Mouse (Mus musculus): ENCODE results near the gene Dap. TPM values are rescaled to one million over a fixed set of nuclear protein-coding genes. Genes with fewer than 3 reads are reported as not detected.

The Dap gene
- 34.9 and 48.1 TPM in 2 replicates for polyA plus RNA-seq (2012; rRNA removed)

DNA sequence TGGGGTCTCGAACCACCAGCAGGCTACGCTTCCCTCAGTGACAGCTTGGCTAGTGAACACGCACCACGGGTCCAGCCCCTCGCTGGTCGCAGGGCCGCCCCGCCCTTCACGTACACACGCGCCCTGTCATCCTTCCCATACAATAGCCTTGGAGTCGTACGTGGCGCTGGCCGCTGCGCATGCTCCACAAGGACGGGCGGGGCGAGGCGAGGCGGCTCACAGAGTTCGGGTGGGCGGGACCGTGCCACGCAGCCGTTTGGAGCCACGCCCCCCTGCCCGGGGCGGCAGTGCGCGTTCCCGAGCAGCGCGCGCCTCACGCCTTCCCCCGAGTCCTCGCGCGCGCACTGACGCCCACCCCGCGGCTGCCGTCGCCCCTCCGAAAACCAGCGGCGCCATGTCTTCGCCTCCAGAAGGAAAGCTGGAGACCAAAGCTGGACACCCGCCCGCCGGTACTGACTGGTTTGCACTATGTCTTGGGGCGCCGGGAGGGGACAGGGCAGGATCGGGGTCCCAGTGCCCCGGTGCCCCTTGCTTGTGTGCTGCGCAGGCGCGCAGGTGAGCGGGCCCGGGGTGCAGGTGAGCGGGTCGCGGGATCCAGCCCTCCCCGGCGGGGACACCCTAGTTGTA is at the start of gene Dap:
TSS of gene Dap (plus strand) at position 180 of the 627 bp plus-strand sequence.
- H3K27me3 ChIP-seq (ENCODE audit: control insufficient read depth, insufficient read depth, low read length): no peaks in the 10 kb centered on the region
- no peaks in the 10 kb centered on the region for H3K36me3 ChIP-seq (ENCODE audit: control insufficient read depth, insufficient read depth, low read length)
- 1% methylated on average over 66 of the region's 67 CpGs for WGBS
- peaks cover 26% of the 10 kb centered on the region for H3K4me1 ChIP-seq (replicated peaks; ENCODE audit: control insufficient read depth, insufficient read depth, low read length)
- peak within 1 kb of the TSS; percentile 65 for H3K27ac ChIP-seq (ENCODE audit: control insufficient read depth, insufficient read depth, low read length)
- peak; percentile 62 for TF ChIP-seq POLR2A (IDR thresholded peaks at IDR 0.05; ENCODE audit: control insufficient read depth, extremely low read depth, insufficient read depth, low read length, poor library complexity)
- no peak for TF ChIP-seq CTCF (IDR thresholded peaks at IDR 0.05; ENCODE audit: borderline replicate concordance, control insufficient read depth, extremely low read depth, insufficient read depth, low read length, poor library complexity)
- H3K4me3 ChIP-seq (ENCODE audit: control insufficient read depth, insufficient read depth, low read length): peak within 1 kb of the TSS; percentile 76
- DNase-seq: peak; percentile 98

DNA sequence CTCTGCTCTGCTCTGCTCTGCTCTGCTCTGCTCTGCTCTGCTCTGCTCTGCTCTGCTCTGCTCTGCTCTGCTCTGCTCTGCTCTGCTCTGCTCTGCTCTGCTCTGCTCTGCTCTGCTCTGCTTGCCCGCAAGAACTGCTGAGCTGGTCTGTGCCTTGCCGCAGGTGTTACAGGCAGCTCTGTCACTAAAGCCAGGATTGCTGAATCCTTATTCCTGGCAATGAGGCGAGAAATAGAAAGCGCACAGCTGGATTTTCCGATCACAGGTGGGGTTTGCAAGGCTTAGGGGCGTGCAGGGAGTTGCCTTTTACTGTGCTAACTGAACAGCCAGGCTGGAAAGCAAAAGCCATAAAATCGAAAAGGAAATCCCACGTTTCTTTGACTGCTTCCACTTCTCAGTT is 47.5 kb upstream of the Dap start:
- no peak overlapping the region for H3K4me3 ChIP-seq (ENCODE audit: control insufficient read depth, insufficient read depth, low read length)
- H3K4me1 ChIP-seq (replicated peaks; ENCODE audit: control insufficient read depth, insufficient read depth, low read length): no peaks in the 10 kb centered on the region; the same call in 1 of the 2 replicates
- no peaks in the 10 kb centered on the region for H3K36me3 ChIP-seq (ENCODE audit: control insufficient read depth, insufficient read depth, low read length)
- TF ChIP-seq CTCF (IDR thresholded peaks at IDR 0.05; ENCODE audit: borderline replicate concordance, control insufficient read depth, extremely low read depth, insufficient read depth, low read length, poor library complexity): no peak
- no peak for TF ChIP-seq POLR2A (IDR thresholded peaks at IDR 0.05; ENCODE audit: control insufficient read depth, extremely low read depth, insufficient read depth, low read length, poor library complexity)
- WGBS: 70% methylated on average over 8 of the region's 8 CpGs
- DNase-seq: no peak
- H3K27ac ChIP-seq (ENCODE audit: control insufficient read depth, insufficient read depth, low read length): no peak overlapping the region
- H3K27me3 ChIP-seq (ENCODE audit: control insufficient read depth, insufficient read depth, low read length): no peaks in the 10 kb centered on the region

- TF ChIP-seq CTCF (IDR thresholded peaks at IDR 0.05; ENCODE audit: borderline replicate concordance, control insufficient read depth, extremely low read depth, insufficient read depth, low read length, poor library complexity) (no peak), POLR2A (IDR thresholded peaks at IDR 0.05; ENCODE audit: control insufficient read depth, extremely low read depth, insufficient read depth, low read length, poor library complexity) (no peak)
- Histone ChIP-seq H3K4me1 (replicated peaks; ENCODE audit: control insufficient read depth, insufficient read depth, low read length) (no peaks in the 10 kb centered on the region), H3K36me3 (ENCODE audit: control insufficient read depth, insufficient read depth, low read length) (no peaks in the 10 kb centered on the region), H3K27me3 (ENCODE audit: control insufficient read depth, insufficient read depth, low read length) (no peaks in the 10 kb centered on the region), H3K27ac (ENCODE audit: control insufficient read depth, insufficient read depth, low read length) (no peak overlapping the region), H3K4me3 (ENCODE audit: control insufficient read depth, insufficient read depth, low read length) (no peak overlapping the region)
- DNase-seq: no peak
- 78% methylated on average over 12 of the region's 12 CpGs for WGBS
These were observed 39.3 kb upstream of the Dap start for GRCm38 (mm10) chr15:31184651-31185443.

DNA sequence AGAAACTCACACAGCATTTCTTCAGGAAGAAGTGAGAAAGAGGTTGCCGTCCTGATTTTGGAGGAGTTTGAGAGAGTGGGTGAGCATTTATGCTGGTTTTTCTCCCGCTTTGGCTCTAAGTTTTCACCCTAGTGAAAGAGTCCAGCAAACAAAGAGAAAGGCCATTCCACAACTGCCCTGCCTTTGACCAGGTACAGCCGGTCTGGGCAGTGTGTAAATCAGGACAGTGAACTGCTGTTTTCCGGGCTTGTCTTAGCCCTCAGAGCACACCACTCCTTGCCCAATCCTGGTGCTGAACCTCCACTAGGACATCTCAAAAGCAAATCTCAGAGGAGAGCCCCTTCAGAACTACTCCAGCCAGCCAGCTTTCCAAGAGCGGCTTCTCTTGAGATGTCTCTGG is 38.6 kb upstream of the Dap start:
- TF ChIP-seq CTCF (IDR thresholded peaks at IDR 0.05; ENCODE audit: borderline replicate concordance, control insufficient read depth, extremely low read depth, insufficient read depth, low read length, poor library complexity) (no peak), POLR2A (IDR thresholded peaks at IDR 0.05; ENCODE audit: control insufficient read depth, extremely low read depth, insufficient read depth, low read length, poor library complexity) (no peak)
- DNase-seq: no peak
- H3K27me3 ChIP-seq (ENCODE audit: control insufficient read depth, insufficient read depth, low read length): no peaks in the 10 kb centered on the region
- H3K4me1 ChIP-seq (replicated peaks; ENCODE audit: control insufficient read depth, insufficient read depth, low read length): no peaks in the 10 kb centered on the region
- no peak overlapping the region for H3K27ac ChIP-seq (ENCODE audit: control insufficient read depth, insufficient read depth, low read length)
- H3K36me3 ChIP-seq (ENCODE audit: control insufficient read depth, insufficient read depth, low read length): no peaks in the 10 kb centered on the region
- 93% methylated on average over 5 of the region's 5 CpGs for WGBS
- no peak overlapping the region for H3K4me3 ChIP-seq (ENCODE audit: control insufficient read depth, insufficient read depth, low read length)

DNA sequence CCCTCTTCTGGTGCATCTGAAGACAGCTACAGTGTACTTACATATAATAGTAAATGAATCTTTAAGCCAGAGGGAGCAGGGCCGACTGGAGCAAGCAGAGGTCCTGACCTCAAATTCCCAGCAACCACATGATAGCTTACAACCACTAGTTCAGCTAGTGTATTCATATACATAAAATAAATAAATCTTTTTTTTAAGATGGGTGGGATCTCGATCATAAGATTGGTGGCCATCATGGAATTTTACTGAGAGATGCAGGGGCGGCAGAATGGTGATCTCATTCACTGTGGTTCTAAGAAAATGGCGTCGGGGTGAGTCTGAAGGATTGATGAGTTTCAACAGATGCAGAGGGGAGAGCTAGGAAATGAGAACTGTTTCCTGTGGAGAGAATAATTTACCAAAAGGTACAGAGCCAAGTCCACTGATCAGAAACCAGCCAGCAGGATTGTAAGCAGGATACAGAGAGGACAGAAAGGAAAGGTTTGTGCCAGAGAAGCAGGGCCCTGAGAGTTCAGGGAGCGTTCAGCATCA is 37.7 kb upstream of the Dap start:
- H3K36me3 ChIP-seq (ENCODE audit: control insufficient read depth, insufficient read depth, low read length): no peaks in the 10 kb centered on the region
- H3K27me3 ChIP-seq (ENCODE audit: control insufficient read depth, insufficient read depth, low read length): no peaks in the 10 kb centered on the region
- no peaks in the 10 kb centered on the region for H3K4me1 ChIP-seq (replicated peaks; ENCODE audit: control insufficient read depth, insufficient read depth, low read length)
- no peak overlapping the region for H3K4me3 ChIP-seq (ENCODE audit: control insufficient read depth, insufficient read depth, low read length)
- TF ChIP-seq CTCF (IDR thresholded peaks at IDR 0.05; ENCODE audit: borderline replicate concordance, control insufficient read depth, extremely low read depth, insufficient read depth, low read length, poor library complexity) (no peak), POLR2A (IDR thresholded peaks at IDR 0.05; ENCODE audit: control insufficient read depth, extremely low read depth, insufficient read depth, low read length, poor library complexity) (no peak)
- 87% methylated on average over 6 of the region's 6 CpGs for WGBS
- no peak overlapping the region for H3K27ac ChIP-seq (ENCODE audit: control insufficient read depth, insufficient read depth, low read length)
- DNase-seq: no peak

DNA sequence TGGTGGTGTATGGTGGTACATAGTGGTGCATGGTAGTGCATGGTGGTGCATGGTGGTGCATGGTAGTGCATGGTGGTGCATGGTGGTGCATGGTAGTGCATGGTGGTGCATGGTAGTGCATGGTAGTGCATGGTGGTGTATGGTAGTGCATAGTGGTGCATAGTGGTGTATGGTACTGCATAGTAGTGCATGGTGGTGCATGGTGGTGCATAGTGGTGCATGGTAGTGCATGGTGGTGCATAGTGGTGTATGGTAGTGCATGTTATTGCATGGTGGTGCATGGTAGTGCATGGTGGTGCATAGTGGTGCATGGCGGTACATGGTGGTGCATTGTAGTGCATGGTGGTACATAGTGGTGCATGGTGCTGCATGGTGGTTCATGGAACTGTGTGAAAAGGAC is 31.6 kb upstream of the Dap start:
- Histone ChIP-seq H3K36me3 (ENCODE audit: control insufficient read depth, insufficient read depth, low read length) (no peaks in the 10 kb centered on the region), H3K4me1 (replicated peaks; ENCODE audit: control insufficient read depth, insufficient read depth, low read length) (no peaks in the 10 kb centered on the region), H3K27me3 (ENCODE audit: control insufficient read depth, insufficient read depth, low read length) (no peaks in the 10 kb centered on the region), H3K27ac (ENCODE audit: control insufficient read depth, insufficient read depth, low read length) (no peak overlapping the region), H3K4me3 (ENCODE audit: control insufficient read depth, insufficient read depth, low read length) (no peak overlapping the region)
- 100% methylated on average over 1 of the region's 1 CpGs for WGBS
- TF ChIP-seq POLR2A (IDR thresholded peaks at IDR 0.05; ENCODE audit: control insufficient read depth, extremely low read depth, insufficient read depth, low read length, poor library complexity) (no peak), CTCF (IDR thresholded peaks at IDR 0.05; ENCODE audit: borderline replicate concordance, control insufficient read depth, extremely low read depth, insufficient read depth, low read length, poor library complexity) (no peak)
- DNase-seq: no peak
